Mouse (Mus musculus): Measurements from ENCODE around the gene Cmss1. TPM values are rescaled to one million over a fixed set of nuclear protein-coding genes. Genes with fewer than 3 reads are reported as not detected.

Gene Cmss1
- polyA plus RNA-seq, 1 experiment from 2014 or later: 67.9 TPM

DNA sequence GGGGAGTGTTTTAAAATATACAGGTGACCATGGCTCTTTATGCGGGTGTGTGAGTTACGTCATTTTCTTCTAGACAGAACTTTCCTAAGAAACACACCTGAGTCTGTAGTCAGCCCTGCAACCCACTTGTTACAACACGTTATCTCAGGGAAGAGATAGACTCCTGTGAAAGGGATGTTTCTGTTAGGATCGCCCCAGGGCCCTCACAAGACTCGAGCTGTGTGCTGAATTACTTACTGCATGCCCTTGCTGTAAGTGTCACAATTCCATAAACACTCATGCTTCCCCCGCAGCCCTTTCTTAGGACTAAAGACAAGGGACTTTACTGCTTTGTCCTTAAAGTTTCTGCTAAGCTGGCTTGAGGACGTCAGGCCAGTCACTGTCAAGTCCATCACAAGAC is 274.4 kb downstream of the Cmss1 start:
- TF ChIP-seq CTCF (IDR thresholded peaks at IDR 0.05; ENCODE audit: low read depth): no peak
- H3K9me3 ChIP-seq (ENCODE audit: low read depth, low read length): no peaks in the 10 kb centered on the region
- H3K27ac ChIP-seq (ENCODE audit: low read depth): no peak overlapping the region
- DNase-seq: no peak
- WGBS: 57% methylated on average over 7 of the region's 7 CpGs
- no peak for ATAC-seq (ENCODE audit: insufficient read depth)
- H3K27me3 ChIP-seq (ENCODE audit: insufficient read depth, low read length): no peaks in the 10 kb centered on the region
- no peak overlapping the region for H3K9ac ChIP-seq
- H3K36me3 ChIP-seq (ENCODE audit: insufficient read depth): no peaks in the 10 kb centered on the region
- no peaks in the 10 kb centered on the region for H3K4me1 ChIP-seq (ENCODE audit: insufficient read depth)
- H3K4me3 ChIP-seq (ENCODE audit: low read depth, low read length): no peak overlapping the region
- no peak overlapping the region for H3K4me2 ChIP-seq

GRCm38 (mm10) chr16:57330111-57330510 is 276.6 kb downstream of the Cmss1 start:
- WGBS: 73% methylated on average over 2 of the region's 2 CpGs
- Histone ChIP-seq H3K4me3 (ENCODE audit: low read depth, low read length) (no peak overlapping the region), H3K9ac (no peak overlapping the region), H3K4me1 (ENCODE audit: insufficient read depth) (no peaks in the 10 kb centered on the region), H3K27me3 (ENCODE audit: insufficient read depth, low read length) (no peaks in the 10 kb centered on the region), H3K4me2 (no peak overlapping the region), H3K27ac (ENCODE audit: low read depth) (no peak overlapping the region), H3K9me3 (ENCODE audit: low read depth, low read length) (no peaks in the 10 kb centered on the region), H3K36me3 (ENCODE audit: insufficient read depth) (no peaks in the 10 kb centered on the region)
- TF ChIP-seq CTCF (IDR thresholded peaks at IDR 0.05; ENCODE audit: low read depth): no peak
- no peak for DNase-seq
- no peak for ATAC-seq (ENCODE audit: insufficient read depth)

DNA sequence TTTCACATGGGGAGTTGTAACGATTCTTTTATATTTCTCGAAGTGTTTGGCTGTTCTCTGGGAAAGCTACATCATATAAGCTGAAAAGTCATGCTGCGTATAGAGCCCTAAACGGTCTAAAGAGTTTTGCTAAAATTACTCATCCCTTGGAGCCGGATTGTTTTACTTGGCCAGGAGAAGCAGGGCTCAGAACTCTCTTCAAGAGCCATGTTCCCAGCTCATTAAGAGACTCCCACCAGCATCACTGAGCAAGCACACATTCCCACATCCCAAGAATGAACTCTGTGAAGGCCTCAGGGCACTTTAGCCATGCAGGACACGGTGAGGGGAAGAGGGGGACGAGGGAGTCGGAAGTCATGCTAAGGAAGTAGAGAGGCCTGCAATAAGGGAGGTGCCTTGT is 277.6 kb downstream of the Cmss1 start:
- Histone ChIP-seq H3K27me3 (ENCODE audit: insufficient read depth, low read length) (no peaks in the 10 kb centered on the region), H3K27ac (ENCODE audit: low read depth) (peak overlapping the region; percentile 56; the same call in 1 of the 2 replicates), H3K4me1 (ENCODE audit: insufficient read depth) (no peaks in the 10 kb centered on the region), H3K36me3 (ENCODE audit: insufficient read depth) (no peaks in the 10 kb centered on the region), H3K4me3 (ENCODE audit: low read depth, low read length) (no peak overlapping the region), H3K9me3 (ENCODE audit: low read depth, low read length) (no peaks in the 10 kb centered on the region), H3K9ac (no peak overlapping the region), H3K4me2 (no peak overlapping the region)
- no peak for TF ChIP-seq CTCF (IDR thresholded peaks at IDR 0.05; ENCODE audit: low read depth)
- ATAC-seq (ENCODE audit: insufficient read depth) (no peak), DNase-seq (no peak)
- 69% methylated on average over 8 of the region's 8 CpGs for WGBS

- no peak for TF ChIP-seq CTCF (IDR thresholded peaks at IDR 0.05; ENCODE audit: low read depth)
- DNase-seq: no peak
- no peak for ATAC-seq (ENCODE audit: insufficient read depth)
These were observed 279.7 kb downstream of the Cmss1 start for GRCm38 (mm10) chr16:57326996-57327395.

DNA sequence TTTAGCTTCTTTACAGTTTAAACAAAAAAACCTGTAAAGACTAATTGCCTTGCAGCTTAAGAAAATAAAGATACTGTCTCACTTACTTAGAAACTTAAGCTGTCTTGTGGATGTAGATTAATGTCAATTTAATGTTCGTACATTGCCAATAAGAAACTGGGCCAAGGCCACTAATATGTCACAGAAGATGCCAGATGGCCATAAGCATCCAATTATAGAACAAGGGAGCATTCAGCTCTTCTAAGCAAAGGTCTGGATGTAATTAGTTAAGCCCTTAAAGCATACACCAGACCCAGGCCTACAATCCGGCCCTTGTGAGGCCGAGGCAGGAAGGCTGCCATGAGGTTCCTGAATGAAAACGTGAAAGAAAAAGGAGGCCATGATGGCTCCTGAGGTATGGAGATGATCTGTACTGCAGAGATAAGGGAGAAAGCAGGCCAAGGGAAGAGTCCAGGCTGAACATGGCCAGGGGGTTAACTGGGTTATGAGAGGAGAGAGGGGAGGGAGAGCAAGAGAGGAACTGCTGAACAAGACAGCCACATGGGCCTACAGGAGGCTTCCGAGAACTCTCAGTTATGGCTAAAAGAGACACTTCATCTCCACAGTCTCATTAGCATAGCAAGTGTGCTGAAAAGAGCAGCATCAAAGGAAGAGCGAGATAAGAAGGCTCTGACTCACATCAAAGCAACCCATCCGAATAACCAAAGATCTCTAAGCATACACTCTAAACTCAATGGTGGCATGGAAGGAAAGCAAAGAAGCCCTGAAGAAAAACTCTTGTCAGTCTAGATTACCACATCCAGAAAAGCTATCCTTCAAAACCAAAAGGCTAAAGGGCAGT is 287.2 kb downstream of the Cmss1 start:
- Histone ChIP-seq H3K27ac (ENCODE audit: low read depth) (peak overlapping the region; percentile 27; the same call in 1 of the 2 replicates), H3K4me3 (ENCODE audit: low read depth, low read length) (no peak overlapping the region), H3K9ac (no peak overlapping the region), H3K4me1 (ENCODE audit: insufficient read depth) (no peaks in the 10 kb centered on the region; the same call in 1 of the 2 replicates), H3K9me3 (ENCODE audit: low read depth, low read length) (no peaks in the 10 kb centered on the region), H3K4me2 (no peak overlapping the region), H3K36me3 (ENCODE audit: insufficient read depth) (no peaks in the 10 kb centered on the region), H3K27me3 (ENCODE audit: insufficient read depth, low read length) (no peaks in the 10 kb centered on the region)
- 64% methylated on average over 7 of the region's 7 CpGs for WGBS
- DNase-seq (peak; percentile 34), ATAC-seq (ENCODE audit: insufficient read depth) (no peak)
- TF ChIP-seq CTCF (IDR thresholded peaks at IDR 0.05; ENCODE audit: low read depth): no peak

More at GRCm38 (mm10) chr16:57326996-57327395, 279.7 kb downstream of the Cmss1 start:
- no peaks in the 10 kb centered on the region for H3K27me3 ChIP-seq (ENCODE audit: insufficient read depth, low read length)
- no peak overlapping the region for H3K4me2 ChIP-seq
- WGBS: 63% methylated on average over 7 of the region's 7 CpGs
- H3K9me3 ChIP-seq (ENCODE audit: low read depth, low read length): no peaks in the 10 kb centered on the region
- no peaks in the 10 kb centered on the region for H3K4me1 ChIP-seq (ENCODE audit: insufficient read depth)
- H3K36me3 ChIP-seq (ENCODE audit: insufficient read depth): no peaks in the 10 kb centered on the region
- H3K4me3 ChIP-seq (ENCODE audit: low read depth, low read length): no peak overlapping the region
- no peak overlapping the region for H3K27ac ChIP-seq (ENCODE audit: low read depth)
- no peak overlapping the region for H3K9ac ChIP-seq

- no peak overlapping the region for H3K4me2 ChIP-seq
- no peak for TF ChIP-seq CTCF (IDR thresholded peaks at IDR 0.05; ENCODE audit: low read depth)
- H3K9ac ChIP-seq: no peak overlapping the region
- 67% methylated on average over 8 of the region's 8 CpGs for WGBS
- H3K36me3 ChIP-seq (ENCODE audit: insufficient read depth): no peaks in the 10 kb centered on the region
- no peak for ATAC-seq (ENCODE audit: insufficient read depth)
- no peaks in the 10 kb centered on the region; the same call in 1 of the 2 replicates for H3K4me1 ChIP-seq (ENCODE audit: insufficient read depth)
- H3K27me3 ChIP-seq (ENCODE audit: insufficient read depth, low read length): no peaks in the 10 kb centered on the region
- no peak for DNase-seq
- no peaks in the 10 kb centered on the region for H3K9me3 ChIP-seq (ENCODE audit: low read depth, low read length)
- no peak overlapping the region; the same call in 1 of the 2 replicates for H3K27ac ChIP-seq (ENCODE audit: low read depth)
- no peak overlapping the region for H3K4me3 ChIP-seq (ENCODE audit: low read depth, low read length)
These were observed 288.0 kb downstream of the Cmss1 start for GRCm38 (mm10) chr16:57318637-57319125.

DNA sequence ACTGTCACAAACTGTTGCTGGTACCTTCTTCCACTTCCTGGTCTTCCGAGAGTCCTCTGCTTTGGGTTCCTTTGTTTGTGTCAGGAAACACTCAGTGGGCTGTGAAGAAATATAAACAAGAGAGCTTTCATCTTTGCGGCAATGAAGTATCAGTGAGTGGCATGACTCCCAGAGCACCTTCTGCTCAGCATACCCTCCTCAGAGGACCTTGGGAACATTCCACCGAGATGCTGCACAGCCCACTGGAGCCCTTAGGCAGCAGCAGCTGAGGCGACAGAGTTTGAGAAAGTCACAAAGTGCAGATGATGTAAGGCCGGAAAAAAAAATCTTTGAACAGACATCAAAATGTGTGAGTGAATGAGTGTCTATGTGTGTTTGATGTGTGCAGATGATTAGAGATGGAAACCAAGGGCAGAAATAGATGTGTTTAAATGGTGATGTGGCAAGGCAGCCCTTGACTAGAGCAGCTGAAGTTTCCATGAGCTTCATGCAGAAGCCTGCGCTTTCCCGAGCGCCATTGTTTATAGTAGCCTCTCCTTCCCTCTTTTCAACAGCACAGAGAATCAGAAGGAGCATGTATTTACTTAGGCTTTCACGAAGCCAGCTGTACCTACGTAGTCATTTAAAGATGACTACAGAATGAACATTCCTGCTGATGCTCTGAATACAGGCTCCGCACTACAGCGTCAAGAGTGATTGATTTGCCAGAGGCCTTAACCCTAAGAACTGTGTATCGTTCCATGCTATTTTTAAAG is 288.6 kb downstream of the Cmss1 start:
- Histone ChIP-seq H3K36me3 (ENCODE audit: insufficient read depth) (no peaks in the 10 kb centered on the region), H3K9me3 (ENCODE audit: low read depth, low read length) (no peaks in the 10 kb centered on the region), H3K27ac (ENCODE audit: low read depth) (peak overlapping the region; percentile 25; the same call in 1 of the 2 replicates), H3K9ac (no peak overlapping the region), H3K4me3 (ENCODE audit: low read depth, low read length) (no peak overlapping the region), H3K4me2 (no peak overlapping the region), H3K27me3 (ENCODE audit: insufficient read depth, low read length) (no peaks in the 10 kb centered on the region), H3K4me1 (ENCODE audit: insufficient read depth) (no peaks in the 10 kb centered on the region; the same call in 1 of the 2 replicates)
- peak; percentile 64; the same call in 1 of the 2 replicates for ATAC-seq (ENCODE audit: insufficient read depth)
- DNase-seq: peak; percentile 55
- no peak for TF ChIP-seq CTCF (IDR thresholded peaks at IDR 0.05; ENCODE audit: low read depth)
- WGBS: 12% methylated on average over 13 of the region's 13 CpGs
